Mouse (Mus musculus): ENCODE measurements around the gene Tmem117. TPM values are rescaled to one million over a fixed set of nuclear protein-coding genes. Genes with fewer than 3 reads are reported as not detected.

Tmem117 gene
- total and polyA plus RNA-seq, 2 experiments from 2014 or later, result 19.1 to 20.4 TPM

GRCm38 (mm10) chr15:94951382-94952048, 322.5 kb downstream of the Tmem117 start:
- Histone ChIP-seq H3K36me3 (ENCODE audit: insufficient read depth, low read length) (no peaks in the 10 kb centered on the region), H3K4me3 (ENCODE audit: low read depth, low read length) (no peak overlapping the region), H3K27ac (ENCODE audit: low read depth, low read length) (no peak overlapping the region), H3K27me3 (ENCODE audit: insufficient read depth, low read length) (no peaks in the 10 kb centered on the region), H3K9ac (replicated peaks; ENCODE audit: low read length, poor library complexity, severe bottlenecking) (no peak overlapping the region), H3K4me2 (ENCODE audit: low read depth, low read length, poor library complexity, severe bottlenecking) (no peak overlapping the region), H3K4me1 (ENCODE audit: insufficient read depth, low read length) (no peaks in the 10 kb centered on the region), H3K9me3 (ENCODE audit: low read length) (no peaks in the 10 kb centered on the region)
- ATAC-seq (ENCODE audit: low FRiP score), result no peak
- TF ChIP-seq CTCF (IDR thresholded peaks at IDR 0.05), result no peak
- 83% methylated on average over 7 of the region's 7 CpGs for WGBS
- DNase-seq (ENCODE audit: low spot score), result no peak

DNA sequence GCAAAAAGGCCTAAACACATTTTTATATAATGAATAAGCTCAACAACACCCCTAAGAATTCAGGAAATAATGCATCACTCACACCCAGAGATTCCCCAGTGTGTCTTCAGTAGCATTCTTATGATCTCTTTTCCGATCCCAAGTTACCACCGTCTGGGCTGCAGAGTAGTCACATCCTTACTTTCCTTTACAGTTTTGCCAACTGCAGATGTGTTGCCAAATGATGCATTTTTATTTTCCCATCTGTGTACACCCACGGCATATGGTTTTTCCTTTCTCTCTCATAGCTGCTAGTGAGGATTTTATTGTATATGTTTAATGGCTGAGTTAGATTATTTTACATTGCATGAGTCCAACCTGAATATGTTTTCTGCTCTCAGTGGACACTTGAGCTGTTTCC, 327.7 kb downstream of the Tmem117 start:
- ATAC-seq (ENCODE audit: low FRiP score) (no peak), DNase-seq (ENCODE audit: low spot score) (no peak)
- no peak overlapping the region for H3K9ac ChIP-seq (replicated peaks; ENCODE audit: low read length, poor library complexity, severe bottlenecking)
- H3K4me1 ChIP-seq (ENCODE audit: insufficient read depth, low read length), result no peaks in the 10 kb centered on the region
- H3K36me3 ChIP-seq (ENCODE audit: insufficient read depth, low read length), result no peaks in the 10 kb centered on the region
- no peak overlapping the region for H3K4me2 ChIP-seq (ENCODE audit: low read depth, low read length, poor library complexity, severe bottlenecking)
- no peak overlapping the region for H3K4me3 ChIP-seq (ENCODE audit: low read depth, low read length)
- no peaks in the 10 kb centered on the region for H3K9me3 ChIP-seq (ENCODE audit: low read length)
- no peaks in the 10 kb centered on the region for H3K27me3 ChIP-seq (ENCODE audit: insufficient read depth, low read length)
- TF ChIP-seq CTCF (IDR thresholded peaks at IDR 0.05), result no peak
- 60% methylated on average over 3 of the region's 3 CpGs for WGBS
- H3K27ac ChIP-seq (ENCODE audit: low read depth, low read length), result no peak overlapping the region

DNA sequence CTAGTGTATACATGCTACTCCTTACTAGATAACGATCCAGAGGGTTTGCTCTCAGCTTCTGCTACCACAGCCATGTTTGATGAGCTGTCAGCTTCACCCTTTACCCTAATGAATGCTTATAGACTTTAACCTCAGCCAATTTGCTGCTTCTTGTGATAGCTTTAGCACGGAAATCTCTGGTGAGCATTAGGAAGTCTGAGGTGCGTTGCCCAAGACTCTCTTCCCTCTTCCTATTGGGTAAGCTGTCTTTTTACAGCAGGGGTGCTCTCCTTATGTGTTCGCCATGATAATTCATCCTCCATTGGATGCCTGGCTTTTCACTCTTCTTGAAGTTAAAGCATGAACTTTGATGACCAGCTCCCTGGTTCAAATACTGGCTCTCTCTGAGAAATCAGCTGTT, 328.2 kb downstream of the Tmem117 start:
- no peak for TF ChIP-seq CTCF (IDR thresholded peaks at IDR 0.05)
- Histone ChIP-seq H3K36me3 (ENCODE audit: insufficient read depth, low read length) (no peaks in the 10 kb centered on the region), H3K9ac (replicated peaks; ENCODE audit: low read length, poor library complexity, severe bottlenecking) (no peak overlapping the region), H3K4me2 (ENCODE audit: low read depth, low read length, poor library complexity, severe bottlenecking) (no peak overlapping the region), H3K9me3 (ENCODE audit: low read length) (no peaks in the 10 kb centered on the region), H3K27ac (ENCODE audit: low read depth, low read length) (no peak overlapping the region), H3K27me3 (ENCODE audit: insufficient read depth, low read length) (no peaks in the 10 kb centered on the region), H3K4me3 (ENCODE audit: low read depth, low read length) (no peak overlapping the region), H3K4me1 (ENCODE audit: insufficient read depth, low read length) (no peaks in the 10 kb centered on the region)
- ATAC-seq (ENCODE audit: low FRiP score), result no peak
- 57% methylated on average over 4 of the region's 4 CpGs for WGBS
- DNase-seq (ENCODE audit: low spot score), result no peak

- Histone ChIP-seq H3K27me3 (ENCODE audit: insufficient read depth, low read length) (no peaks in the 10 kb centered on the region), H3K9ac (replicated peaks; ENCODE audit: low read length, poor library complexity, severe bottlenecking) (no peak overlapping the region), H3K4me1 (ENCODE audit: insufficient read depth, low read length) (no peaks in the 10 kb centered on the region), H3K4me2 (ENCODE audit: low read depth, low read length, poor library complexity, severe bottlenecking) (no peak overlapping the region), H3K4me3 (ENCODE audit: low read depth, low read length) (no peak overlapping the region), H3K9me3 (ENCODE audit: low read length) (no peaks in the 10 kb centered on the region), H3K27ac (ENCODE audit: low read depth, low read length) (no peak overlapping the region), H3K36me3 (ENCODE audit: insufficient read depth, low read length) (no peaks in the 10 kb centered on the region)
- WGBS, result 85% methylated on average over 6 of the region's 6 CpGs
- TF ChIP-seq CTCF (IDR thresholded peaks at IDR 0.05), result no peak
- no peak for ATAC-seq (ENCODE audit: low FRiP score)
- no peak for DNase-seq (ENCODE audit: low spot score)
These were observed 338.0 kb downstream of the Tmem117 start for GRCm38 (mm10) chr15:94967004-94967403.

- ATAC-seq (ENCODE audit: low FRiP score) (no peak), DNase-seq (ENCODE audit: low spot score) (no peak)
- 65% methylated on average over 13 of the region's 13 CpGs for WGBS
- no peak overlapping the region for H3K4me2 ChIP-seq (ENCODE audit: low read depth, low read length, poor library complexity, severe bottlenecking)
- H3K9me3 ChIP-seq (ENCODE audit: low read length), result no peaks in the 10 kb centered on the region
- H3K4me1 ChIP-seq (ENCODE audit: insufficient read depth, low read length), result no peaks in the 10 kb centered on the region
- H3K27me3 ChIP-seq (ENCODE audit: insufficient read depth, low read length), result no peaks in the 10 kb centered on the region
- no peak overlapping the region for H3K9ac ChIP-seq (replicated peaks; ENCODE audit: low read length, poor library complexity, severe bottlenecking)
- TF ChIP-seq CTCF (IDR thresholded peaks at IDR 0.05), result no peak
- H3K36me3 ChIP-seq (ENCODE audit: insufficient read depth, low read length), result no peaks in the 10 kb centered on the region
- no peak overlapping the region for H3K4me3 ChIP-seq (ENCODE audit: low read depth, low read length)
- no peak overlapping the region for H3K27ac ChIP-seq (ENCODE audit: low read depth, low read length)
These were observed 339.6 kb downstream of the Tmem117 start for GRCm38 (mm10) chr15:94968403-94969180.

GRCm38 (mm10) chr15:94981798-94982197, 352.8 kb downstream of the Tmem117 start:
- DNase-seq (ENCODE audit: low spot score), result no peak
- no peaks in the 10 kb centered on the region for H3K4me1 ChIP-seq (ENCODE audit: insufficient read depth, low read length)
- 85% methylated on average over 4 of the region's 4 CpGs for WGBS
- no peaks in the 10 kb centered on the region for H3K27me3 ChIP-seq (ENCODE audit: insufficient read depth, low read length)
- no peaks in the 10 kb centered on the region for H3K9me3 ChIP-seq (ENCODE audit: low read length)
- no peak overlapping the region for H3K4me2 ChIP-seq (ENCODE audit: low read depth, low read length, poor library complexity, severe bottlenecking)
- ATAC-seq (ENCODE audit: low FRiP score), result no peak
- H3K4me3 ChIP-seq (ENCODE audit: low read depth, low read length), result no peak overlapping the region
- no peak overlapping the region for H3K9ac ChIP-seq (replicated peaks; ENCODE audit: low read length, poor library complexity, severe bottlenecking)
- no peaks in the 10 kb centered on the region for H3K36me3 ChIP-seq (ENCODE audit: insufficient read depth, low read length)
- no peak overlapping the region for H3K27ac ChIP-seq (ENCODE audit: low read depth, low read length)
- TF ChIP-seq CTCF (IDR thresholded peaks at IDR 0.05), result no peak

Data from midbrain, postnatal 0 days (tissue).